Mouse (Mus musculus) kidney, postnatal 14 days (tissue): ENCODE data around the gene Tbata.

Experiments
- DNase-seq: peaks from one replicate; pipeline ENCODE4 v3.0.0; 2022; ENCODE audit warnings: mixed read lengths

The Tbata gene

DNA sequence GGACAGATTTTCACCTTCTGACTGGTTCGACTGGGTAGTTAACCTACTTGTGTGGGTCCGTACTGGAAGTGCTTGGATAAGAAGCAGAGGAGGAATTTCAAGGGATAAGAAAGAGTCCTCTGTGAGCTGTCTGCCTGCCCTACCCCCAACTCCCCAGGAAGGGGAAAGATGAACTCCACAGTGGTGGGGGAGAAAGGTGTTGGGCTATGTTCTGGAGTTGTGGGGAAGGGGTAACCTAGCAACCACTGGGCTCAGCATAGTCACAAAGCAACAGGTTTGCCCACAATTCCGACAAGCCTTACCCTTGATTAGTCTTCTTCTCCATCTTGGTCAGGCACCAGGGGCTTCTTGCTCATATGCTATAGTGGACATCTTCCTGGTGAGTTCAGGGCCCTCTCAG lies at the start of gene Tbata:
TSS of gene Tbata (plus strand) at position 301 of the 400 bp plus-strand sequence.
- DNase-seq = no peak

DNA sequence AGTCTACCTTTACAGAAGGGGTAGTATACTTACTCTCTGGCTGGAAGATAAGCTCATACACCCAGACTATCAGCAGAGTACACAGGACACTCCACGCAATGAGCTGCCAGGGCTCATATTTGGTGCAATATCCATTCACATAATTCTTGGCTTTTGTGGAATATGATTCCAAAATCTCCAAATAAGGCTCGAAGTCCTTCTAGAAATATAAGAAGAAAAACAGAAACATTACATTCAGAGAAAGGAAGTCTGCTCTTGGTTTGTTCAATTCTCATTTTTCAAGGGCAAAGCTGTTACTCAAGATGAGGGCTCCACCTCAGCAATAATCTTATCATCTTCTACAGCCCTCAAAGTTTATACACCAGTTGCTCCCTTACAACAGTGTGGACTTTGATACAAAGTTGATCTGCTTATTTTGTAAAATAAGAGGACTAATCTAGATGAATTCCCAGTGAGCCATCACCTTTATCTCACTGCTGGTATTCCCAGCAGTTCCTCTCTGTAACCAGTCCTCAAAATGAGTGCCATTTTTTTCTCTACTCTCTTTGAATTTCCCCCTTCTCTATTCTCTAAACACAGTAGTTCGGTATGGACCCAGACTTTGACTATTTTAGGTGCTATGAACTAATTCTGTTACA lies 48.4 kb upstream of the Tbata start:
- DNase-seq = no peak

DNA sequence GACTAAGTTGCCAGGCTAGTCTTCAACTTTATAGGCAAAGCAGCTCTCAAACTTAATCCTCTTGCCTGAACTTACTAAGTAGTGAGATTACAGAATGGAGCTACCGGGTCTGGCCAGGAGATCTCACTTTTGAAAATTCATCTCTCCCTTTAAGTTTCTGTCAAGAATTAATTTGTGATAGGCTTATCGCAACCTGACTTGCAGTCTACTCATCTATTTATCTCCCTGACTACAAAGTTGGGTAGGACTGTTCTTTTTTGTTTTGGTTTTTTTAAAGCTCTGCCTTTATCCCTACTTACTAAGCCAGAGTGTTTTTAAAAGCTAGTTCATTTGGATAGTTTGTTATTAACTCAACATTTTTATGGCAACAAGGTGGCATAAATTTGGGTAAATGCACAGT lies 47.3 kb upstream of the Tbata start:
- no peak for DNase-seq

DNA sequence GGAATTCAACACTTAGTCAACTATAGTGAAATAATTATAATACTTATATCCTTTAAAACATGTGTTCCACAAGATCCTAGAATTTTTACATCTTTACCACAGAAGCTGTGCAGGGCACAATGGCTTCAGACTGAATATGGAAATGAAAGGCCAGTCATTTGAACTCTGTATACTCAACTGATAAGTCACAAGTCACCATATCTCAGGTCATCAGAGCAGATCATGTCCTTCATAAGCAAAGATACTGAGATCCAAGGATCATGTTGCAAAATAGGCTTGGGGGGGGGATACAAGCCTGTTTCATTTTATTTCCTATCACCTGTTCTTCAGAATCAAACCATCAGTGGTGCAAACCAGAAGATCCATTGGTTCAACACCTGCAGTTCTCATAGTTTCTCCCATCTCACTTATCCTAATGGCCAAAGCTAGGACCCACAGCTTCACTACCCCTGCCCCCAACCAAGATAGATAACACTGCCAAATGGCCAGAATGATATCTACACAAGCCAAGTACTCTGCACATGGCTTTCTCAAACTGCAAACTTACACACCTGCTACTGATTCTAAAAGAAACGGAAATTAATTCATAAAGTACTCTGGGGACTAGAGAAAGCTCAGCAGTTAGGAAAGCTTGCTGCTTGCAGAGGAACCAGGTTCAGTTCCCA lies 42.9 kb upstream of the Tbata start:
- DNase-seq = no peak

DNA sequence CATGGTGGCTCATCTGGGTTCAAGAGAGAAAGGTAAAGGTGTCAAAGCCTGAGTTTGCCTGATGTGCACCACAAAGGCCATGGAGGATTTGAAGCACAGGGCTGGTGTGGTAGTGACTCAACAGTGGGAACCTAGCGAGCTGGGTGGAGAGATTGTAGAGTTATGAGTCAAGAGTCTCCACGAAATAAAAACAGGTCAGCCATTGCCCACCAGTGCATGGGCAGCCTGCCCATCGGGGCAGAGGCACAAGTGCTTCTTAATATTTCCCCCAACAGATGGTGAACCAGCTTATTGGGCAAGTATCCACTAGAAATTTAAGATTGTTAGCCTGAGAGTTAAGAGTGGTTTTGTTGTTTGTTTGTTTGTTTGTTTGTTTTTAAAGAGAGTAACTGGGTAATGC lies 40.8 kb upstream of the Tbata start:
- DNase-seq = no peak

DNA sequence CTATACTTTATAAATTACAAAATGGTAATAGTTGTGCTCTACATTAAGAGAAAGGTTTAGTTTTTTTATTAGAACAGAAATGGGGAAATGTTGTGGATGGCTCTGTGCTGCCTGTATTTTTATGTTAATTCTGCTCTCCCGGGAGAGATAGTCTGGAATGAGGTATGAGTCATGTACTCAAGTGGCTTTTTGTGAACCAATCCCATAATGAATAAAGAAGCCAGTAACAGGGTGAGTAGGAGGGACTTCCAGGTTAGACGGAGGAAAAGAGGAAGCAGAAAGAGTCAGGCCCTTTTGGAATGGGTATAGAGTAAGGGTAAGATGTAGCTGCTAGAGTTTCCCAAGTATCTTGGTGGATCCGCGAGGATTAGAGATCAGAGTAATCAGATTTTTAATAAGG lies 37.7 kb upstream of the Tbata start:
- DNase-seq = no peak

DNA sequence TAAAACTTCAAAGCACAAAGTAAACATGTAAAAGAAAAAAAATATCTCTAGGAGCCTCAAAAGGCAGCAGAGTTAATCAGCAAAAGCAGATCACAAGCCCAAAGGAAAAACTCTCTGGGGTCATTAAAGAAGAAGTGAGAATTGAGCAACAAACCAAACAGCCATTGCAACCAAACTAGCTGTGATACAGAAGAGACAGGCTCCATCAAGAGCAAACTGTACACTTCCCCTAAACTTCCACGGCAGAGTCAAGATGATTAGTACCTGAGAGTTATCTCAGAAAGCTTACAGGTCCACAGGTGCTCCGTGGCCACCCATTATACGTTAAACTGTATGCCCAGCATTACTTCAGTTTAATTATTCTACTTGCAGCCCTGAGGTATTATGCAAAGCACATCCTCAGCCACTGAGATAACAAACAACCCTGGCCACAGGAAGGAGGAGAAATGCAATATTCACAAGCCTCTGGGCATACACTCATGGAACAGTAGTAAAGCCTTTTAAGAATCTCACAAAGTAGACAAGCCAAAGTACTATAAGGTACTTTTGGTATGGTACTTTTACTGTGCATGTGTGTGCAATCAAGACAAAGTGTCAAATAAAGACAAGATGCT lies 36.4 kb upstream of the Tbata start:
- no peak for DNase-seq

DNA sequence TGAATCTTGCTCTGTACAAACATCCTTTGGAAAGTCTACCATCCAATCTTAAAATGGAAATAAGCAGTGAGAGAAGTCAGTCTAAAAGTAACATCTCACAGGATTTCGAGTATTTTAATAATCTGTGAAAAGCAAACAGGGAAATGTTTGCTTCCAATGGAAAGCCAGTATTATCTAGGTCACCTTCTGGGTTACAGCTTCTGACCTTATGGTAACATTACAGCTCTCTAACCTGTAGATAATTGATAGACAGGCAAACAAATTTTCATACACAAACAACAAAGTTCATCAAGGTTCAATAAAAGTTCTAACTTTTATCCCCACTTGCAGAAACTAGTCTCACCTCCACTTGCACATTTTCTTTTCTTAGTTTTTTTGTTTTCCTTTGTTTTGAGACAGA lies 34.2 kb upstream of the Tbata start:
- DNase-seq = no peak

DNA sequence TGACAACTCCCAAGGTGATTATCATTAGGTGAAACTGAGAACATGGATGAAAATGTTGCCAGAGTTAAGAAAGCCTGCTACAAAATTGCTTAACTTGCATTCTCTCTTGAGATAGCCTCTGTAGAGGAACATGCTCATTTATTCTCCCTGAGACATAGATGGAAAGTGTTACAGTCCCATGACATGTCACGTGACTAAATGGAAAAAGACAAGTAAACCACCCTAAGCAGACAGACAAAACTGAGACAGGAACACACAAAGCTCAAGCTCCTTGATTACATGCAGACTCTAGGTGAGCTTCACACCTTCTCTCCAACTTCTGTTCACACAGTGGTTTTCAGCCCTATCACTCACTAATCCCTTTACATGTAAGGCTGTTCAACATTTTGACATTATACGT lies 28.4 kb upstream of the Tbata start:
- no peak for DNase-seq

DNA sequence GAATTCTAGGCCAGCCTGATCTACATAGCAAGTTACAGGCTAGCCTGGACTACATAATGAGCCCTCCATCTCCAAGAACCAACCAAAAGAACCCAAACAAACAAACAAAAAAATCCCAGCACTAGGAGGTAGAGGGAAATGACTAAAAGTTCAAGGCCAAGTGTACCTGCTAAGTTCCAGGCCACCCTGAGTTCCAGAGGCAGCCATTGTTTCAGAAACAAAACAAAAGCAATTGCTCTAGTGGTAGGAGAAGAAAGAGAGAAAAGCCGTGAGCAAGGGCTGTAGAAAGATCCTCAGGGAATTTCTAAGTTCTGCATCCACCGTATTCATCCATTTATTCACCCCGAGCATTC lies 26.0 kb upstream of the Tbata start:
- no peak for DNase-seq

DNA sequence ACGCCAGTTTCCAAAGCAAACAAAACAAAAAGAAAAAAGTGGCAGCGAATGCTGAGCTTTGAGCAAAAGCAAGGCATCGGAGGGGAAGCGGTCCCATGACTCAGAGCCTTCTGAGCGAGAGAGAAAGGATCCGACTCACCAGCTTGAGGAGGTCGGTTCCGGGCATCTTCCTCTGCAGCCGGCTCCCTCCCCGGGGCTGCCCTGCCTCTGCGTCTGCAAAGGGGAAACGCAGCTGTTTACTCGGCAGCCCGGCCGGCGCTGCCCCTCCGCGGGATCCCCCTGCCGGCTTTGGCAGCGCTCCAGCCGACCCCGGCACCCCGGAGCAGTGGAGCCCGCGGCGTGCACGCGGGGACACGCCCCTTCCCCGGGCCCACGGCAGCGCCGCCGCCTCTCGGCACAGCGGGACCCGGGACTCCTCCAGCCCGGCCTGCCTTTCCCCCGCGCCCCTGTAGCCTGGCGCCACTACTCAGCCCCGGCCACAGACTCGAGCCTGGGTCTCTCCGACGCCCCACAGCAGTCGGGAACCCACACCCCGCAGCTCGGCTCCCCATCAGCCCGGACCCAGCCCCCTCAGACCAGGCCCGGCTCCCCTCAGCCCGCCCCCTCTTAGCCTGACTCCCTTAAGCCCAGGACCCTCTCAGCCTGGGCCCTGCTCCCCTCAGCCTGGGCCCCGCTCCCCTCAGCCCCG lies 25.5 kb upstream of the Tbata start:
- DNase-seq = peak; percentile 77

DNA sequence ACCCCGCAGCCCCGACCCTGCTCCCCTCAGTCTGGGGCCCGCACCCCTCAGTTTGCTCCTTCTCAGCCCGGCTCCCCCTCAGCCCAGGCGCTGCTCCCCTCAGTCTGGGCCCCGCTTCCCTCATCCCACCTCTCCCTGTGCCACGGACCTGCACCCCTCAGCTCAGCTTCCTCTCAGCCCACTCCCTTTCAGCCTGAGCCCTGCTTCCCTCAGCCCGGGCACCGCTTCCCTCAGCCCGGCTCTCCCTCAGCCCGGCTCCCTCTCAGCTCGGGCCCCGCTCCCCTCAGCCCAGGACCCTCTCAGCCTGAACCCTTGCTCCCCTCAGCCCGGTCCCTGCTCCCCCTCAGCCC lies 25.0 kb upstream of the Tbata start:
- DNase-seq = peak; percentile 29

DNA sequence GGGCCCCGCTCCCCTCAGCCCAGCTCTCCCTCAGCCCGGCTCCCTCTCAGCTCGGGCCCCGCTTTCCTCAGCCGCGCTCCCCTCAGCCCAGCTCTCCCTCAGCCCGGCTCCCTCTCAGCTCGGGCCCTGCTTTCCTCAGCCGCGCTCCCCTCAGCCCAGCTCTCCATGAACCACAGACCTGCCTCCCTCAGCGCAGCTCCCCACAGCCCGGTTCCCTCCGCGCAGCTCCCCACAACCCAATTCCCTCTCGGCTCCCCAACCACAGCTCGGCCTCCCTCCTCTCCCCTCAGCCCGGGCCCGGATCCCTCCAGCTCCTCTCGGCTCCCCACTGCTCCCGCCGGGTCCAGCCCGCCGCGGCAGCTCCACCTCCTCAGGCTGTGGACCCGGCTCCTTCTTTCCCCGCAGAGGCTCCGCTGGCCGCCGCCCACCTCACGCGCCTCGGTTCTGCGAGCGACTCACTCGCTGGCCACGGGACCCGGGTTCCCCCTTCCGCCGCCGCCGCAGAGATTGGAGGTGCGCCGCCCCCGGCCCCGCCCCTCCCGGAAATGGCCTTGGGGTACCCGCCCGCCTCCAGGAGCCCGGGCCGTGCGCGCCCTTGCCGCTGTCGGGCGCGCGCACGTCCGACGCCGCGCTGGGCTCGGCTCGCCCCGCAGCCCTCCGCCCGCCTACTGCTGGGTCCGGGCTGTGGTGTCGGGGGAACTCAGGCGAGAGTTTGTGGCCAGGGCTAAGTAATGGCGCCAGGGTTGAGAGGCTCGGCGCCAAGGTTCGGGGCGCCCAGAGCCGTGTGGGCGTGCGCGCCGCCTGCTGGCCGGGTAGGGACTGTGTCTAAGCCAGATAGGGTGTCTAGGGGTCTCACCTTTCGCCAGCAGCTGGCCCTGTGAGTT lies 24.4 kb upstream of the Tbata start, which contains the start of gene Sgpl1:
TSS of gene Sgpl1 (minus strand) at position 547 of the 884 bp plus-strand sequence.
- DNase-seq = peak; percentile 96

DNA sequence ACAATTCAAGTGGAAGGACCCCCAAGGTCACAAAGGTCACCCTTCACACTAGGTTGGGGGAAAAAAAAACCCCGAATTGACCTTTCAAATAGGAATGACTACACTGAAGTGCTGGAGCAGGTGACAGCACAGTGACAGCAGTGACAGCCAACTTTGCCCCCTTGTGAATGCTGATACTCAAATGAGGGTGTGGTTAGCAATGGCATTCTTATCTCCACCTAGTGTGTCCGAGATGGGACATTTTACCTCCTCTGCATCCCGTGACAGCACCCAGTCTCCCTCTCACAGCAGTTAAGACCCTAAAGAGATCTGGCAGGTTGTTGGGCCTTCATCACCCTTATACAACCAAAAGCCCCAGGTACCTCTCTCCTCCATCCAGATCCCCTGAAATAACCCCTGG lies 22.3 kb upstream of the Tbata start:
- no peak for DNase-seq

DNA sequence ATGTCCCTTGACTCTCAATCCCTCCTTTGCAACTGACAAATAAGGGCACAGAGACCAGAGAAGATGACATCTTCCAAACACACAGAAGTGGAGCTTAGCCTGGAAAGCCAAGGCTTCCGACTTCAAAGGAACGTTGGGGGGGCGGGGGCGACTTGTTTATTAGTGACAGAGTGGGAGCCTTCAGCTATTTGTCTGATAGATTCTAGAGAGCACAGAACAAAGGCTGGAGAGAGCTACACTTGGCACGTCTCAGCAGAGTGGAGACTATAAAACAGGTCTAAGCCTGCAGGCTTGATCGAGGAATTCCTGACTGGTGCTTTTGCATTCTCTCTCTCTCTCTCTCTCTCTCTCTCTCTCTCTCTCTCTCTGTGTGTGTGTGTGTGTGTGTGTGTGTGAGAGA lies 21.1 kb upstream of the Tbata start:
- DNase-seq = no peak

DNA sequence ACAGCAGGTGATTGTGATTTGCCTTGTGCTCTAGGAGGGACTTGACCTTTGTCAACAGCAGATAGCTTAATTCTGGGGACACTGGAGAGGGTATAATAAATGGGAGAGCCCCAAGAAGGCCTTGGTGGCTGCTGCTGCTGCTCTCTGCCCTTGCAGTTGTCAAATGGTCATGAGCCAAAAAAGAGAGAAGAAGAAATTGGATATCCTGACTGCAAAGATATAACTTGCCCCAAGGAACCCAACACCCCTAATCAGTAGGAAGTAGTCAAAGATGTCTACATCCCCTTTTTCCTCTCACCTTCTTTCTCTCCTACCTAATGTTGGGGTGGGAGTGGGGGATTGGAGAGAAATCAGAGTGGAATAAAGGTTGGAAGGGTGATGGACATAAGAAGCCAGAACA lies 19.6 kb upstream of the Tbata start:
- no peak for DNase-seq

DNA sequence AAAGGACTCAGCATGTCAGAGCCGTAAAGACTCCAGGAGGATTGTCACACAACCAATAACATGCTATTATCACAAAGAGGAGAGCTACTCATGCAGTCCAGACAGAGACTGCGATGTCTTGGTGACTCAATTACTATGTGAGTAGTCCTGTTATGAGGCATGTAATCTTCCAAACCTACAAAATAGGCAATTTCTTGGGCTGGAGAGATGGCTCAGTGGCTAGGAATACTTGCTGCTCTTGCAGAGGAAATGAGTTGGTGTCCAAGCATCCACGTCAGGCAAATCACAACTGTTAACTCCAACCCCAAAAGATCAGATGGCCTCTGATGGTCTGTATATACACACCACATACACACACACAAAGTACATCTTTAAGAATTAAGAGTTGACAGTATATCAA lies 16.1 kb upstream of the Tbata start:
- DNase-seq = no peak

DNA sequence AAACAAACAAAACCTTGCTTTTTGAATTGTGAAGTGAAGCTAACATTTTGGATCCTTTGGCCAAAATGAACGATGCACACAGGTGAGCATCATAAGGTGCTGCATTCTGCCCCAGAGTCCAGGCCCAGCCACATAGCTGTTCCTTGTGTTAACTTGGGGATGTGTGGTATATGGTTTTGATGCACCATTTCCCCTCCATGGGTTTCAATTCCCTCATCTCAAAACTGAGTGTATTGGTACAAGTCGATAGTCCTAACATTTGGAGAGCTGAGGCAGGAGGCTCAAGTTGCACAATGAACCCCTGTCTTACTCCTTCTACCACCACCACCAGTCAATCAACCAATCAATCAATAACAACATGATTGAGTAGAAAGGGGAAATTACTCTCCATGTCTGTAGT lies 15.3 kb upstream of the Tbata start:
- no peak for DNase-seq

DNA sequence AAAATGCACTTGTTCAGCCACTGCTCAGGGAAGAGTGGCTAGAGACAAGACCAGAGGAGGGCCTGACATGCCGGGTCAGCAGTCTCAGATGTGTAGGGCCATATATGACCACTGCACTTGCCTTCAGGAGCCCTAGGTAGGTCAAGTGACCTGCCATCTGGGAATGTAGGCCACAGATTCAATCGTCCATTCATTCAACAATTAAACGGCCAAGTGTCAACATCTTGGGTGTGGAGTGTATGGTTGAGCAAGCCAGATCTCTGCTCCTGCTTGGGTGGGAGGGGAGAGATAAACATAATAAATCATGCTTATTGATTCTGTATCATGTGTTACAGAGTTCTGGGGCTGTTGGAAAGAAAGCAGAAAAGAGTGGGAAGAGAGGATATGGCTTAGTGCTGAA lies 13.2 kb upstream of the Tbata start:
- DNase-seq = no peak

DNA sequence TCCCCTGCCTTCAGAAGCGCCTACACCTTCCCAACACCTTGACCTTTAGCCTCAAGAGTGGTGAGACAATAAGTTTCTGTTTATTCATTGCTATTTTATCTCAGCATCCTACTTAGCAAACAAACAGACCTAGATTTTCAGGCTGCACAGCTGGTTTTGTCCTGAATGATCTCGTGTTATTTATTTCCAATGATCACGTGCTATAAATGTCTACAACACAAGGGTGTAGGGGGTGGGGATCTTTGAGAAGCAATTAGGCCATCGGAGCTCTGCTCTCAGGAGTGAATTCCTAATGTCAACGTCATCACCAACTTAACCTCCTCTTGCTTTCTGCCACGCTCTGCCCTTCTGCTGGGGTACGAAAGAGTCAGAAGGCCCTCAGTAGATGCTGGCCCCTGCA lies 11.7 kb upstream of the Tbata start:
- no peak for DNase-seq

DNA sequence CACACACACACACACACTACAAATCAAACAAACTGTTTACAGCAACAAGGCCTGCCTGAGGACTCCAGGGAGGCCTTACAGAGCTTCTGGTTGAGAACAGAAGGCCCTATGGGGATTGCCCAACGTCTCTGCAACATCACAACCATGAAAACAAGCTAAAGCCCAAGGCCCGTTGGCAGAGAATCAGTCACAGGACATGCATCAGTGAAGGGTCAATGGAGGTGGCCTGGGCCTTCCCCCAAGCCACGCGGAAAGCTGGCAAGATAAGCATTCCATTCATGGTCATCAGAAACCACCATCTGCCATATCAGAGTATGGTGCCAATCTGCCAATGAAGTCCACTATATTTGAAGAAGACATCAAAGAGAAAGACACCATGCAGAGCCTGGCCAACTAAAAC lies 11.1 kb upstream of the Tbata start:
- DNase-seq = no peak

DNA sequence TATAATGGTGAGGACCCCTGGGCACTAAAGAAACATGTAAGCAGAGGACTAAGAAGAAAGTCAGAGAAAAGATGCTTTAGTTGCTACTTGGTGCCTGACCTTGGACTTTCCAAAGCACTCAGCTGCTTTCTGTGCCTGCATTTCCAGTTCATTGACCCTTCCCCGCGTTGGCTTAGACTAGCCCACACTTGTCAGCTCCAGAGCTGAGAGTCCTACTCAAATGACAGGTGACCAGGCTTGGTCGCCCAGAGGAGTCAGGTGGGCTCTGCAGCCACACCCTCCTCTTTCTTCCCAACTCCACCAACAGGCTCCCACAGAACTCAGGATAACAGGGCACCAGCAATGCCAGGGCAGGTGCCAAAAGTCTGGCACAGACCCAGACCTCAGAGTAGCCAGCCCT lies 9.4 kb upstream of the Tbata start:
- no peak for DNase-seq
